Mouse (Mus musculus) right cerebral cortex, postnatal 10 days (tissue): ENCODE data around the gene Cog4.

Experiments
- DNase-seq, 2 experiments: peaks; one replicate each; pipeline ENCODE4 v3.0.0; 2021; ENCODE audit warnings: low spot score in 2 of 2

Cog4 gene

DNA sequence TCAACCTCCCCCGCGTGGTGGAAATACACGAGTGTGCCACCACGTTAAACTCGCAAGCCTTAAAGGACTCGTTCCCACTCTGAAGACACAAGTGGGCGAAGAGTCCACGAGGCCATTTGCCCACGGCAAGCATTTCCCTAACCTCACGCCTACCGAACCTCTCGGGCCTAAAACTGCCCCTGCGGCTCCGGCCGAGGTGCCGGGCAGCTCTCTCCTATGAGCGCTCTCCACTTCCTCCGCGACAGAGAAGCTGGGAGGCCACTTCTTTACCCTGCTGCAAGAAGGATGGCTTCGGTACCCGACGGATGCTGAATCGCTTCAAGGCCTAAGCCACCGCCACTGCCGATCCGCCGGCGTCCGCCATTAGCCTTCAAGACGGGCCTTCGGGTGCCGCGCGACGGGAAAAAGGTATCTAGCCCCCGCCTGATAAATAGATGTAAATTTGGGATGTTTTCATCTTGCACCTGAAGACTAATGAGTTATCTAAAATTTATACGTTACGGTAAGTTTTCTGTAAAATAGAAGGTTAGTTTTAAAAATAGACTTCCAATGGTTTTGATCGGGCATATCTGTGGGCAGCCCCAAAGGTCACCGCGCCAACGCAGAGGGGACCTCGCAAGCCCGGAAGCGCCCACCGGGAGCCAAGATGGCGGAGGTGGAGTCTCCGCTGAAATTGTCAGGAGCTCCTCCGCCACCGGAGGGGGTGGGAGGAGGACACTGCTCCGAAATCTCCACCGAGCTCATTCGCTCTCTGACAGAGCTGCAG is at the start of gene Cog4, which contains the start of gene Sf3b3:
TSS of gene Cog4 (plus strand) at position 196 of the 766 bp plus-strand sequence.
TSS of gene Sf3b3 (minus strand) at position 383 of the 766 bp plus-strand sequence.
- peak; percentile 87 to 89 for DNase-seq

DNA sequence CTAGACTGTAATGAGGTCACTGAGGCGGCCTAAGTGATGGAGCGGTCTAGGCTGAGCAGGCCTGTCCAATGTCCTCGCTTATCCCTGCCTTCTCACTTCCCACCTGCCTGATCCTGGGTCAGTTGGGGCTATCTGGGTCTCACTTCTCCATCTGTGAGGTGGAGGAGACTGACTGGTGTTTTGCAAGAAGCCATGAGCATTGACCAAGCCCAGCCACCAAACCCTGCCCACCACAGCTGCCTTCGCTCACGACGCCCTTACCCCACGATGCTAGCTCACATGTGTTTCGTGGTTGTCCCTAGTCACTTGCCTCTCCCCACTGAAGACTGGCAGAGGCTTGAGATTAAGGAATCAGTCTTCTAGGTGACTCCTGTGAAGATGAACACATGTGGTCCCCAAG is 49.3 kb upstream of the Cog4 start:
- DNase-seq = no peak

DNA sequence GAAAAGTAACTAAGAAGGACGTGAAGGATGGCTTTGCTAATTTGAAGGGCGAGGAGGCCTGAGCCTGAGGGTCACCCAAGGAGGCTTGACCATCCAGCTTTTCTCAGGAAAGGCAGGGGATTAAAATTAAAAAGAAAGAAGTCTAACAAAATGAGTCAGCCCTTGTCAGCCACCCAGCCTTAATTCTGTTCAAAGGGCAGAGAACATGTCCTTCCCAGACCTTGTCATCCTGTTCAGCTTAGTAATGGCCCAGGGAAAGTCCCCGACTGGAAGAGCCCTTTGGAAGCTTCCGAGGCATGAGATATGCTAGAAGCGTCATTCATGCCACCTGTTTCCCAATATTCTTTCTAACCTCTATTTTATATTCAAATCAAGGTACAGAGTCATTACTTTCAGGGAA is 43.4 kb upstream of the Cog4 start:
- no peak for DNase-seq

DNA sequence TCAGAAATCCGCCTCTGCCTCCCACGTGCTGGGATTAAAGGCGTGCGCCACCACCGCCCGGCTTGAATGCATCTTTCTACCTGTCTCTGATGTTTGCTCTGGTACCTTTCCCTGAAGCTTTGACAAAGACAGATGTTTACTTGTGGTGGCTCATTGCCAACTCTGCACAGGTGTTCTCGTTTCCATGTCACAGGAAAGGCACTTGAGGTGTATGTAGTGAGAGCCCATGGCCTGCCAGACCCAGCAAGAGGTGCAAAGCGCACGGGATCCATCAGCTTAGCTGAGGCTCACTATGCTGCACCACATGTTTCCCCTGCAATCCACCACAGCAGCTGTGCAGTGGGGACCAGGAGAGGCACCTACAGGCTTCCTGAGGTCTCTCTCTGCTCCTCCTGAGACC is 42.5 kb upstream of the Cog4 start:
- DNase-seq = no peak

DNA sequence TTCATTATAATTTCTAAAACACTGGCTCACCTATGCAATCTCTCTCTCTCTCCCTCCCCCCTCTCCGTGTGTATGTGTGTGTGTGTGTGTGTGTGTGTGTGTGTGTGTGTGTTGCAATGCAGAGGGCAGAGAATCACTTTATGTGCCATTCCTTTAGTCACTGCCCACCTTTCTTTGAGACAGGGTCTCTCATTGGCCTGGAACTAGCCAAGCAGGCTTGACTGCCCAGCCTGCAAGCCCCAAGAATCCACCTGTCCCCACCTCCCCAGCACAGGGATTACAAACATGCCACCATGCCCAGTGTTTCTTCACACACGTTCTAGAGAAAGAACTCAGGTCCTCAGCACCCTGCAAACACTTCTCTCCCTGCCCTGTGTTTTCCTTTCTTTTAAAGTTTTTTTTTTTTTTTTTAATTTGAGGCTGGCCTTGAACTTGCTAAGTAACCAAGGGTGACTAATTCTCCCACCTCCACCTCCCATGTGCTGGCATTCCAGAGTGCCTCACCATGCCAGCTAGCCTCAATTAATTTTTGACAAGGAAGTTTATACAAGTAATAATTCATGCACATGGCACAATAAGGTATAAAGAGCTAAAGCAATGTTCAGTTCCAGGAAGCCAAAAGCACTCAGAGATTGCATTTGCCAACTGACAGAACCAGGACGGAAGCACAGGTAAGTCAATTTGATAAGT is 41.4 kb upstream of the Cog4 start:
- no peak for DNase-seq

DNA sequence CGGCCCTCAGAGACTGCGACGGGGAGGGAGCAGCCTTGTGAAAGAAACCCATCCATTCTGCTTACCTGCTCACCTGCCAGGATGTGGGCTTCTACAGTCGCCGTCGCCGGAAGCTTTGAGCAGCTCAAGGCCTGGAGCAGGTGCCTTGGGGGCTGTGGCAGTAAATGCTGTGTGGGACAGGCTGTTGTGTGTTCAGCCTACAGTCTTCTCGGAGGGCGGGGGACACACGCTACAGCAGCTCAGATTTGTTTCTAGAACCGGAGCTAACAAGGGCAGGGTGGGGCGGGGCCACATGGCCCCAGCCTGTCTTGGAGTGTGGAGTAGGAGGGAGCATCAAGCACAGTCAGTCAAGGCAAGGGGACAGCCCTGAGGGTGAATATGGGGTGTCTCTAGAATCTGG is 40.7 kb upstream of the Cog4 start, which contains the start of gene Il34:
TSS of gene Il34 (minus strand) at position 256 of the 400 bp plus-strand sequence.
- DNase-seq = no peak

DNA sequence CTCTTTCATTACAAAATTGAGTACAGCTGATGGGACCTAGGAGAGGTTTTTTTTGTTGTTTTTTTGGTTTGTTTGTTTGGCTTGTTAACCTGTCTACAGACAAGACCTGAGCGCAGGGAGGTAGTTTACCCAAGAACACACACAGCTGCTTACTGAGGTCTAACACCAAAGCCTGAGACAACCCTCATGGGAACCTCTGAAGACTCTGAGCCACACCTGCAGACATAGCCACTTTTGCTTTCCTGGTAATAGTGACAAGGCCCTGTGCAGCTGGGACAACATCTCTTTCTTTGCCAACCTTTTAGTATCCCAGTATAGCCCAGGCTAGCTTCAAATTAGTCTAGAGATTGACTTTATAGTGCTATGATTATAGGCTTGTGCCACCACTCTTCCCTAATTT is 40.3 kb upstream of the Cog4 start:
- DNase-seq = no peak

DNA sequence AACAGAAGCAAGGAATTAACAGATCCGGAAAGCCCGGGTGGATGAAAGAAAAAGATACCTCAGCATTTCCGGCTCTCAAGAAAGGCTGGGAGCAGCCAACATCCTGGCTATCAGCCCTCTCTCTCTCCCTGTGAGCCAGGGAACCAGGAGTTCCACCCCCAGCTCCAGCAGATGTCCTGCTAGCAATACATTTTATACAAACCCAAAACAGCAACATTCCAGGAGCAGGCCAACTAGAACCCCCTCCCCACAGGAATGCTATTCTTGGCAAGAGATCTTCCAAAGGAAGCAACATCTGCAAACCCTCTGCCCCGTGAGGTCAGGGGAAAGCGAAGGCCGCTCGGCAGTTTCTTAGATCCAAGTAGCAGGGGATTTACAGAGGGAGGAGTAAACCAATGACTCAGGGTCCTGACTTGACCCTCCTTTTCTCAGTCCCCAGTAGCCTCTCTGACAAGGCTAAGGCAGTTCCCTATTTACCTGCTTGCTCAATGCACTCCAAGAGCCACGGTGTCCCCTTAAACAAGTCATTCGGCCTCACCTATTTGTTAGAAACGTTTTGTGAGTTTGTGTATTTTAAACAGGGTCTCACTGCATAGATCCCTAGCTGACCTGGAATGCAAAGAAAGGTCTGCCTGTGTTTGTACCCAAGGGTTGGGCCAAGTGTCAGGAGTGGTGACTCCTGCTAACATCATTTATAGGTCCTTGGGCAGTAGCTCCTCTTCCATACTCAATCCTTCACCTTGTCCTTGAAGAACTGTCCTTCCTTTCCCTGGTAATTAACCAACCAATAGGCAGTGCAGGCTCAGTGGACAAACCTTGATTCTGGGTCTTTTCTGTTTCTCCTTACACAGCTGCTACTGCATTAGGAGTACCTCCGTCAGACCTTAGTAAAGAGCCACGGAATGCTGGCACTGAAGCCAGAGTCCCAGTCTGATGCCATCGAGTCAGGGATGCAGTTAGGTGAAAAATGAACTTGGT is 37.6 kb upstream of the Cog4 start:
- peak; percentile 34 to 58 for DNase-seq

DNA sequence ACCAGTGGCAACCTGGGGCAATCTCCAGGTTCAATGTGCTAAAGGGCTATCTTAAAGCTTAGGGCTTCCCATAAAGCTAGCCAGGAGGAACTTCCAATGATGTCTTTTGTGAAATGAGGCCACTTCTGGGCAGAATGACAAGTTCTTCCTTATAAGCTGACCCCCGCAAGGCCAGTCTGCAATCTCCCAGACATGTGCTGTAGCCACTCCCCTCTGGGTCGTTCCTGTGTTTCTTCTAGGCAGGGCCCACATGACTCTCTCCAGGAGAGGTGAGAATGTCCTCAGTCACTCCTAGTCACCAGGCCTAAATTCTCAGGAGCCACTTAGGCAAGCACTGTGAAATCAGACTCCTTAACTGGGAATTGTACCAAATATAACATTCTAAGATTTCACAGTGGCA is 36.6 kb upstream of the Cog4 start:
- DNase-seq = no peak

DNA sequence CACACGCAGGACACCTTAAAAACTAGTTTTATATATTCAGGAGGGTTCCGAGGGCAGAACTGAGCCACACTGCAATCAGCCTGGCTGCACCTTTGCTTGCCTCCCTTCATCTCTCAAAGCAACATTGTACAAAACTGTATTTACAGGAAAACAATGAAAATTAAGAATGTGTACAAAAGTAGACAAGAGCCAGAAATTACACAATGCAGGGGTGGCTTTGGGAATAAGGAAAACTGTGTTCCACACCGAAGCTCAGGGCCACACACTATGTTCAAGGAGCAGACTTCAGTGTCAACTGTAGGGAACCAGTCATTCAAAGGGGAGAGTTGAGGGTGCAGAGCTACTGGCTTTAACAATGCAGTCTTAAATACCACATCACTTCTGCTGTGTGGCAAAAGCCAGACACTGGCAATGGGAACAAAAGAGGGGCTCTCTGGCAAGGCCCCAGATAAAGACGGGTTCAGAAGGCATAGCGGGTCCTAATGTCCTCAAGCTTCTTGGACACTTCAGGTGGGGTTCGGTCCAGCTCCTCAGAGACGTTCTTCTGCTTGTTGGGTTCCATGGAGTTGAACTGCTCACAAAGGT is 35.8 kb upstream of the Cog4 start:
- no peak for DNase-seq

DNA sequence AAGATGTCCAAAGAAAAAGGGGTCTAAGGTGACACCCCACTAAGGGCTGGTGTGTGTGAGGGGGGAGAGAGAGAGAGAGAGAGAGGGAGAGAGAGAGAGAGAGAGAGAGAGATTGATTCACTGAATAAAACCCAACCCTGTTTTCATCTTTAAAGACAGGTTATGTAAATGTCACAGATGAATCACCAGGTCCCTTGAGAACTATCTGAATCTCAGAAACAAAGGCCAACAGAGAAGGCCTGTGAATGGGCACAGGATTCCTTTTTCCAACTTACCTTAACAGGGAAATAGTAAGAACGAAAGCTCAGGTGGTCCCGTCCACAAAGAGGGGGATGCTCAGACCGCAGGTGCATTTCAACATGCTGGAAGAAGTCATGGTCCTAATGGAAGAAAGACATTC is 35.3 kb upstream of the Cog4 start:
- DNase-seq = no peak

DNA sequence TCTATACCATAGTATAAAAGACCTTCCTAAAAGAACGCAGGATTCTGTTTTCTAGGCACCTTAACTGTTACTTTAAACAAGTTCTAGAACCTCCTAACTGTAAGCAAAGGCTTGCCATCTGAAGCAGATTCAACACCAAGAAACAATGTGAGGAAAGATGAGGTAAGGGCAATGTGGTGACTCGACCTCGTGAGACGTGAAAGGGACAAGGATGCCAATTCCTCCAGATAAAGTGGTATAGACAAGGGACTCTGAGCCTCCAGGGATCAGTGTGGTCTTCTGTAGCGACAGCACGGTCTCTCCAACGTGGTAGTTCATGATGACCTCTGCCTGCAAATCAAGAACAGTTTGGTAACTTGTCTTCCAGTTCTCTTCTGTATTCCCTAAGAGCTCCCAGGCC is 34.6 kb upstream of the Cog4 start:
- no peak for DNase-seq

DNA sequence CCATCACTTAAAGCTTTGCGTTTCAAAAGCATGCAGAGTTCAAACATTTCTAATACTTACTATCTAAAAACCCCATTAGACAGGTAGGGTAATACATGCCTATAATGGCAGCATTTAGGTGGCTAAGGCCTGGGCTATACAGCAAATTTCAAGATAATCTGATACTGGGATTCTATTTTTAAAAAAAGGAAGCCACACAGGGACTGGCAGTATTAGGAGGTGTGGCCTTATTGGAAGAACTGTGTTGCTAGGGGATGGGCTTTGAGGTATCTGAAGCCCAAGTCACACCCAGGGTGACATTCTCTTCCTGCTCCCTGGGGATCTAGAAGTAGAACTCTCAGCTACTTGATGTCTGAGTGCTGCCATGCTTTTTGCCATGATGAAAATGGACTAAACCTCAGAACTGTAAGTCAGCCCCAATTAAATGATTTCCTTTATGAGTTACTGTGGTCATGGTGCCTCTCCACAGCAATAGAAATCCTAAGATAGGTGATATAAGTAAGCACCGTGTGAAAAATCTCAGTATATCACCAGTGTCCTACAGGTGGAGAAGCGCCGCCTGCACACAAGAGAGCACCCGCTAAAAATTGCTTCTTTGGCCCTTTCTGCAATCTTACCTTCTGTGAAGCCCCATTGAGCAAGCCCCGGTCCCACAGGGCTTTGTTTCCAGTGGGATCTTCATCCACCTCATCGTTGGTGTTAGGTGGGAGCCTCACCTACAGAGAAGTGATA is 33.9 kb upstream of the Cog4 start:
- DNase-seq = no peak

DNA sequence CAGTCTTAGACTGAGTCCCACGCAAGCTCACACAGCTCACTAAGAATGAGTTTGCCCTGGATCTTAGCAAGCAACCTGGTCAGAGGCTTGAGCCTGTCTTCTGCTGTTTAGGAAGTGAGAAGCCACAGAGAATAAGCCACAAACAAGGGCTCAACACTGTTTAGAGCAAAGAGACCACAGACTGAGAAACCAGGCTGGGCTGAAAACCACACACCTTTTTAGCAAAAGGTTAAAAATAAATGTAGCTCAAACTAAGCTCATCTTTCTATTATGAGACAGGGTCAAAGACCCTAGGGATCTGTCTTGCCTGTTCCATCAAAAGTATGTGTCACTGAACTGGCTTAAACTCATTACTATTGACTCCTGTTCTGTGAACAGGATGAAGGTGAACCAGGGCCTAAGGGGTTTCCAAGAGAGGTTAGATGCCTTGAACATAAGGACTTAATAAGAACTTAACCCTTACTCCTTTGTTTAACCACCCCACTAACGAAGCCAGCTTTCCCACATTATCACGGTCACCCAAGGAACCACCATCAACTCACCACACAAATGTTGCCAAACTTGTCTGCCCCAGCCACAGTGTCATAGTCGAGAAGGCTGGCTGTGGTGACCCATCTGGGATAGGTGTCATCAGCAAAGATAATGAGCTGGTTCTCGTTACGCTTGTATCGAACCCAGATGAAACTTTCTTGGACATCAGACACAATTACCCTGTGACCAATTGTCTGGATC is 33.2 kb upstream of the Cog4 start:
- DNase-seq = no peak

DNA sequence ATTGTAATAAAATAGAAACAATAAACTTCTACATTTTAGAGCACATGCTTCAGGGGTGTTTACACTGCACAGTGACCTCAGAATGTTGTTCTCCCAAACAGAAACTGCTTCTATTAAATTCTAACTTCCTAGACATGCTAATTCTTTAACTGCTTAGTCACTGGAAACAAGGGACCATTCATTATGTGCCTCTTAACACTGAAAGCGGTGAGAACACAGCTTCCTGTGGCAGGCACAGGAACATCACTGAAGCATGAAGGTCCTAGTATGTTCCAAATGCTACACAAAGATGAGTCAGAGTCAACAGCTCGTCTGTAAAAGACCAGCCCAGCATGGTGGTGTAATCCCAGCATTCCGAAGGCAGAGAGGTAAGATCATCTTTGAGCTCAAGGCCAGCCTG is 31.1 kb upstream of the Cog4 start:
- DNase-seq = no peak

DNA sequence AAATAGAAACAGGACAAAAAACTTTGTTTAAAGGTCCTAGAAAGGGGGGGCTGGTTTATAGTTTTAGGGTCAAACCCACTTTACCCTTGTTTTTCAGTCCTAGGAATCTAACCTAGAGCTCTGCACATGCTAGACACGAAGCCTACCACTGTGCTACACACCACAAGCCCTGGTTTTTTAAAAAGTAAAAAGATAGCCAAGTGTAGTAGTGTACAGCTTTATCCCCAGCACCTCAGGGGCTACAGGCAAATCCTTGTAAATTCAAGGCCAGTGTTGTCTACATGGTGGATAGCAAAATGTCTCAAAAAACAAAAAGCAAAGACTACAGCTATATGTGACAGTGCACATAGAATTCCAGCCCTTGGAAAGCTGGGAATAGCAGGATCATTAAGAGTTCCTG is 29.4 kb upstream of the Cog4 start:
- no peak for DNase-seq

DNA sequence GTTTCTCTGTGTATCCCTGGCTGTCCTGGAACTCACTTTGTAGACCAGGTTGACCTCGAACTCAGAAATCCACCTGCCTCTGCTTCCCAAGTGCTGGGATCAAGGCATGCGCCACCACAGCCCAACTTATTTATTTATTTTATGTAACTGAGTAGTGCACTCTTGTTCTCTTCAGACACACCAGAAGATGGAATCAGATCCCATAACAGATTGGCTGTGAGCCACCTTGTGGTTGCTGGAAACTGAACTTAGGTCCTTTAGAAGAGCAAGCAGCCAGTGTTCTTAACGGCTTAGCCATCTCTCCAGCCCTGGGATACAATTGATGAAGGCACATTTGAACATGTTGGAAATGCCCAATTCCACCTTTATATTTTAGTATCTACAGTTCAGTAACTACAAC is 27.8 kb upstream of the Cog4 start:
- no peak for DNase-seq

DNA sequence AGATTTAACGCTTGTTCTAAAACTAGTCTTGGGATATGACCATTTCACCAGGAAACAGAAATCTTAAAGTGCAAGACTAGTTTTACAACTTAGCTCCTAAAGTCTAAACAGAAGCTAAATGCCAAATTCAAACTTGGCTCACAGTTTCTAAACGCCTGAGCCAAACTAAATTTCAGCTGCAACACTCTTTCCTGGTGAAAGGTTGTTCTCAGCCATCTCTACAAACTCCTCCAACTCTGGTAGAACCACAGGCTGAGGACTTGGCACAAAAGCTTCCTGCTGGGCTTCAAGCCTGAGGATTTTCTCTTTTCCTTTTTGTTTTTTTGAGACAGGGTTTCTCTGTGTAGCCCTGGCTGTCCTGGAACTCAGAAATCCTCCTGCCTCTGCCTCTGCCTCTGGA is 26.1 kb upstream of the Cog4 start:
- no peak for DNase-seq

DNA sequence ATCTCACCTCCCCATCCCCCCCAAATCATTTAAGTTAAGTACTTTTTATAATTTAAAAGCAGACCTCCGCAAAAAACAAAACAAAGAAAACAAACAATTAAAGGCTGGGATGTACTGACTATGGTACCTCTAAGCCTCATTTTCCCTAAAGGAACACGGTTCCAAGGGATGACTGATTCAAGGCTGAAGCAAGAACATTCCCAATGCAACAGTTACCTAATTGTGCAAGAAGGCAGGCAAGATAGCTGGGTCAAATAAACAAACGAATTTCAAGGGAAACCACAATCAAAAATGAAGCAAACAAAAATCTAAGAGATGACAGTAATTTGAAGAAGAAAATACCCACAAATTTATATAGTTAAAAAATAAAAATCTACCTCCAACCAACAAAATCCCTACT is 24.4 kb upstream of the Cog4 start:
- no peak for DNase-seq

DNA sequence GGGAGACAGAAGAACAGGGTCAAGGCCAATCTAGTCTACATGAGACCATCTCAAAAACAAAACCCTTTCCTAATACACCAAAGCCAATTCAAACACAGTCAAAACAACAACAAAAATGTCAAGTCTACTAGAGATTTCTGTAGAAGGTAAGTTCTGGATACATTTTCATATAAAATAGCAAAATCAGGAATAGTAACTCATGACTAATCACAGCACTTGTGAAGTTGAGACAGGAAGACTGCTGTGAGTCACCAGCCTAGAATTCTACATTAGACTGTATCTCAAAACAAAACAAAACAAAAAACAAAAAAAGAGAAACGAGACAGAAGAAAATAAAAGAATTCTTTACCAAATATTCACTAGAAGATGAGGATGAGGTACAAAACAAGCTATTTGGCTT is 21.5 kb upstream of the Cog4 start:
- no peak for DNase-seq
